Mouse (Mus musculus) brain, embryonic 14.5 days (tissue): ENCODE data around the gene Chst8.

Experiments used
- CTCF ChIP-seq: fragments of 200-500 bp; IDR thresholded peaks from 2 replicates; pipeline ENCODE4 v1.5.1; 2012; ENCODE audit warnings: inconsistent platforms, mild to moderate bottlenecking, moderate library complexity, borderline replicate concordance; ENCODE audit not compliant: insufficient read depth, insufficient read length; ENCODE audit errors: extremely low read depth
- POLR2A ChIP-seq: fragments of 200-500 bp; IDR thresholded peaks from 2 replicates; pipeline ENCODE4 v1.6.1; 2012; ENCODE audit warnings: mild to moderate bottlenecking, inconsistent platforms, borderline replicate concordance; ENCODE audit not compliant: poor library complexity, insufficient read depth, insufficient read length, severe bottlenecking; ENCODE audit errors: extremely low read depth

DNA sequence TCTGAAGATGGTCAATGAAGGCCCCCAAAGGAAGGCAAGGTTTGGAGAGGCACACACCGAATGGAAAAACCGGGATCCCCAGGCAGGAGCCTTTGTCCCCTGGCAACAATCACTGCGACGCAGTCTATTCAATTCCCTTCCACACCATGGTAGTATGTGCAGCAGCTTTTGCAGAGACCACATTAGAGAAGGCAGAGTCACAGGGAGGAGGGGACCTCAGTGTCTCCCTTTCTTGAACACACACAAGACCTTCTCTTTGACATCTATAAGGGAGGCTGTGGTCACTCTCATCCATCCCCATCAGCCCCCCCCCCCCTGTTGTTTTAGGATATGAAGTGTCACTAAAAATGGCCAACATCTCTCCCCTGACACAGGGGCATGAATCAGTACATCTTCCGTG, 39.2 kb downstream of the Chst8 start:
- no peak for TF ChIP-seq CTCF
- no peak for TF ChIP-seq POLR2A
